Mouse (Mus musculus): ENCODE measurements at regions not wholly inside any gene's neighbourhood (a gene's known extent, or its start where the extent isn't known, plus 50 kb on each side); places are given as distances from the start of the nearest gene placed in this dataset.

DNA sequence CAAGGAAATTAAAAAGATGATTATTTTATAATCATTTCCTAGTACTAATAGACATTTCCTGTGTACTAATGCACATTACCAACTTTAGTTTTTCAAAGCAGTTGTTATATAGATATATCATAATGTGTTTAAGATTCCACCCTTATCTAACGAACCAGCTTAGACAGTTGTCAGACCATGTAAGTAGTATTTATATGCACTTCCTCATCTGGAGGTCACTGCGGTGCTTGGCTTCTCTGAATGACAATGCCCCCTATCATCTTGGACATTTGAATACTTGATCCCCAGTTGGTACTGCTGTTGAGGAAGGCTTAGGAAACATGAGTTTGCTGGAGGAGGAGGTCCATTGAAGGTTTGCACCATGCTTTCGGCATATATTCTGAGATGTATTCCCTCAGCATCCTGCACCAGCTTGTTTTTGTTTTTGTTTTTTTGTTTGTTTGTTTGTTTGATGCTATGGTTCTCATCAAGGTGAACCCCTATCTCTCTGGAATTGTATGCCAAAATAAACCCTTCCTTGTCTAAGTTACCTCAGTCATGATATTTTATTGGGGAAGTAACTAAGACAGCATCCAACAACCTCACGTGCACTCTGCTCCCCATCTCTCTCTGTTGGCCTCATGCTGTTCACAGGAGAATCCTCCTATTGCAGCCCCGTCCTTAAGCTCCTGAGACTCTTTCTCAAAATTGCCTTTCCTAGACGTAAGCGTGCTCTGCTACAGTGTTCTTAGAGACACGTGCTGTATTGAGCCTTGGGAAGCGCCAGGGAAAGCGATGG, 228.4 kb upstream of the Mmadhc start:
- no peak for DNase-seq

DNA sequence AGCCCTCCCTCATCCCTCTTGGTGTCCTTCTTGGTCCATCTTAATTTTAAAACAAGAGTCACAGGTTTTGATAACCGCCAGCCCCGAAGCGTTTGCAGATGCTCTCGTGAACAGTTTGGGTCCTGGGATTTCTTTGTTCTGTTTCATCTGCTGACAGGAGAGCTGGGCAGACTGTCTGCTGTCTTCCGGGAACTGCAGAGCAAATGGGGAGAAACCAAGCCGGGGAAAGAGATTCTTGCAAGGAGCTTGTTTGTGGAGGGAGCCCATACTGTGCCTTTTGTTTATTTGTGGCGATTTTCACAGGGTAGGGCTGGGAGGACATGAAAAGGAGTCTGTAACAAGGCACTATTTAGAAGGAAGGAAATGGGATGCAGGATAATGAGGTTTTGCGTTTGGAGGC, 223.6 kb upstream of the Mmadhc start:
- DNase-seq, result peak; percentile 23

DNA sequence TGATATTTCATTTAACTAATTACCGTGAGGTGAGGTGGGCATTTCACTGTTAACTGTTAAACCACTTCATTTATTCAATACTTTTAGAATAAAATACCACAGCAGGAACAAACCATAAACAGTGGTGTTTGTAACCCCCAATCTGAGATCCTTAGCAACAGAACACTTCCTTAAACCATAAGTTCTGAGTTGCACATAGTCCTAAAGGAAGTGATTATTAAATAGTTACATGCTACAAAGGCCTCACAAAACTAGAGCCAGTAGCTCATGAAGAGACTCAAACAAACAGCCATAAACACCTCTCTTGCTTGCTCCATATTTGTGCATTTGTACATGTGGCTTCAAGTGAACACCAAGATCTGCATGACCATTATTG, 222.5 kb upstream of the Mmadhc start:
- no peak for DNase-seq

DNA sequence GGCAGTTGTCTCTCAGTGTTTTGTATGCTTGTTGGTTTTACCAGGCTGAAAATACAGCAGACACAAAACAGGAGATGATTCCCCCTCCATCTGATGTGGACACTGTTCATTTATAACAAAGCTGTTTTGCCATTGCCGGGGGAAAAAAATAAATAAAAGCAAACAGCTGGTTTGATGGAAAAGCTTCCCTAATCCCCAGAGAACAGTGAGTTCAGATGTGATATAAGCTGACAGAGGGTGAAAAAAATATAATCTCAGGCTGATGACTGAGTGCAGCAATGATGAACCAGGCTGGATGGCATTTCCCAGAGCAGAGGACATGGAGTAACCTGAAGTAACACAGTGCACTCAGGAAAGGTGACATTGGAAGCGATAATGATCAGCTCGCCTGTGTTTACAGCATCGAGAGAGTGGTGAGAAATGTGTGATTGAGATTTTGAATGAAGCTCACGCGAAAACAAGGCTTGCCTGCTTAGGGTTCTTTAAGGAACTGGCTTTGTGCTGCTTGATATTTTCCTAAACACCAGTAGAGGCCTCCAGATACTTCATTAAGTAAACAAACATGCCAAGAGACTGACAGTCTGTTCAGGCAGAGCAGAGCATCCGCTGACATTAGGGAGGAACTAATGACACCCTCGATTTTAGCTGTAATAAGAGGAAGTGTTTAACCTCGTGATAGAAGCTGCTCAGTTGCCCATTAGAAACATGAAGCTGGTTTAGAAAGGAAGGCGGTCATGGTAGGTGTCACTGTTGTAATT, 221.9 kb upstream of the Mmadhc start:
- peak; percentile 55 for DNase-seq

DNA sequence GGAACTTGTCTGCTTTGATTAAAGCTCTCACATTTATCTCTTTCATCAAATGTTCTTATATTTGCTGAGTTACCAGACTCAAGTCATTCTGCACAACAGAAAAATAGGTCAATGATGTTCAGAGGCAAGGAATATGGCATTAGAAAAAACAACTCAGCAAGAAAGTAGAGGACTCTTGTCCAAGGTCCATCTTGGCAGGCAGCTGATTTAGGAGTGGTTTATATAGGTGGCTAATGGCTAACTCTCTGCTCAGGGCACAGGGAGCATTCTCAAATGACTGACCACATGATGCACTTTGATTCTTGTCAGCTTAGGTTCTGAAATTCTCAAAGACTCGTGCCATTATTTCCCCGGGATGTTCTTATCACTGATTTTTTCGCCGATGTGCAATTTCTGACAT, 216.7 kb upstream of the Mmadhc start:
- no peak for DNase-seq

DNA sequence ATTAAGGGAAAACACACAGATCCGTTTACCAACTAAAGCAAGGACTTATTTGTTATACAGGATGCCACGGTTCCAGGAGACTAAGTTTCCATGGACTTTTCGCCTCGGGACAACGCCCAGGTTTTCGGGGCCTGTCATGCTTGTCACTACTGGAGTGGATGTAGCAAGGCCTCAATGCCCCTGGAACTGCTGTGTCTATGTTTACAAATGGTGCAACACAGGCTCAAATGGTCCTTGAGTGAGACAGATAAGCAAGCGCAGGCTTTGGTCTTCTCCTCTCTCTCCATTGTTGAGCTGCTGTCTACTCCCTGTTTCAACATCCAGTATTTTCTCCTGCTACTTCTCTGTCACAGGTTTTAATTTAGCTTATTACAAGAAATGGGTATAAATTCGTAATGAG, 202.1 kb upstream of the Mmadhc start:
- DNase-seq, result no peak

DNA sequence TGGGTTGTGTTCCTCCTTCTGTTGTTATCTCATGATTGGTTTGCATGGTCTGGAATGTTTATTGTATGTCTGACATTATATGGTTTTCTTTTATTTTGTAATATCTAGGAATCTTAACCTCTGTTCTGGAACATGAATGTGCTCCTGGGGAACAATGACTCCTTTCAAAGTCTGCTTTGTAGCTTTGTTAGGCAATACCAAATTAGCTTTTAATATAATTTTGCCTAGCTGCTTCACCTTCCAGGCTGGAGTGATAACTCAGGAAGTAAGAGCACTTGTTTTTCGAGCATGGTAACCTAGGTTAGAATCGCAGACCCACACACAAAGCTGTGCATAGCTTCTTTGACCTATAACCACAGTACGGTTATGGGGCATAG, 199.4 kb upstream of the Mmadhc start:
- DNase-seq, result no peak

DNA sequence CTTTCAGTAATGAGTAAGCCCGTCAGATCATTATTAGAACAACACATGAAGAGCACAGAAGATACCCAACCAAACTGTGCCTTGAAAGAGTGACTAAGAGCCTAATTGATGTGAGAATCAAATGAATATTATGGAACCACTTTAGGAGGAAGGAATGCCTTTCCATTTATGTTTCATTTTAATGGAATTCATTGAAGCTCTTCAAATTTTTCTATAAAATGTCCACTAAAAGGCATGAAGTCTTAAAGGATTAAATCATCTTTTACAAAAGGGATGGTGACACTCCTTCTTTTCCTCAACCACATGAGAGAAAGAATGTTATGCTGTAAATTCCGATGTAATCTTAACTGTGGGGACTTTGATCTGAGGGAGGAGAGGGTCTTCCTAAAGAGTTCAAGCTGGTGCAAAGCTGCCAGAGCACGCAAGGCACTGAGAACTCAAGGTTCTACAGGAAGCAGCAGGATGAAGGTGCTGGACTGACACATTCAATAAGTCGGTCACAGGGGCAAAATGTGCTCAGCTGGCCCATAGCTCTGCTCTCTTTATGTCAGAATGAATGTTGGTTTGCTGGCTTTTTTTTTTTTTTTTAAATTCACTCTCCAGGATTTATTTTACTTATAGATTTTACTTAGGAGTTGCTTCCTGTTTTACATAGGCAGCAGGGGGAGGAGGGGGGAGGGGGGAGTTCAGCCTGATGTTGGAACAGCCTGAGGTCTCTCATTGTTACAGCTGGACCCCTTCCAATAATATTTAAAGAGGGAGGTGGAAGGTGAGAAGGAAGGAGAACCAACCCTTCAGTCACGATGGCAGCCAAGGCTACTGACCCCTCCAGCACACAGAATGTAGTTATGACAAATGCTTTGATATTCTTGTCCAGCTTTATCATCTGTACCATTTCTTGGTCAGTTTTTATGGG, 198.8 kb upstream of the Mmadhc start:
- no peak for DNase-seq

DNA sequence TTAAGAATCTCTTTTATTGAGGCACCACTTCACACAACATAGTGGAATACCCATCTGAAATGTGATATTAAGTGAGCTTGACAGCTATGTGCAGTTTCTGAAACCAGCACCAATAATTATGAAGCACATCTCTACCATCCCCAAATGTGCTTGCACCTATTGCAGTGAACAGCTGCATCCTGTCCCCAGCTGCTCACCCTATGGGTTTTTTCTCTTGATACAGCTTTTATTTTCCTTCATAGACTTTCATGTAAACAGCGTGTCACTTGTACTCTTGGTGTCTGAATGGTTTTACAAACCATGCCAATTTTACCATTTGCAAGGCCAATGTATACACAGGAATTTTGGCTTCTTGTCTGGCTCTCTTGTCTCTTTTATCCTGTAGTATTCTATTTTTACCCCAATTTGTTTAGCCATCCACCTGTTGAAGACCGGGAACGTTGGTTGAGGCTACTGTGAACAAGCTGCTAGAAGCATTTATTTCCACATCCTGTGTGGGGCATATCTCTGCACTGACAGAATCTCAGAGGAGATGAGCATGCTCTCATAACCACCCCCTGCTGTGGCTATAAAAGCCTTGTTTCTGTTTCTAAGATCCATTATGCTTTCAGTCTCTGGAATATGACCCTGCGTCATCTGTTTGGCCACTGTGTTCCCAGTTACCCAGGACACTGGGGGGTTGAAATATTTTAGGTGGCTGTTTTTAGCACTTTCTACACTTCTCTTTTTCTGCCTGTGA, 197.2 kb upstream of the Mmadhc start:
- peak; percentile 55 for DNase-seq

DNA sequence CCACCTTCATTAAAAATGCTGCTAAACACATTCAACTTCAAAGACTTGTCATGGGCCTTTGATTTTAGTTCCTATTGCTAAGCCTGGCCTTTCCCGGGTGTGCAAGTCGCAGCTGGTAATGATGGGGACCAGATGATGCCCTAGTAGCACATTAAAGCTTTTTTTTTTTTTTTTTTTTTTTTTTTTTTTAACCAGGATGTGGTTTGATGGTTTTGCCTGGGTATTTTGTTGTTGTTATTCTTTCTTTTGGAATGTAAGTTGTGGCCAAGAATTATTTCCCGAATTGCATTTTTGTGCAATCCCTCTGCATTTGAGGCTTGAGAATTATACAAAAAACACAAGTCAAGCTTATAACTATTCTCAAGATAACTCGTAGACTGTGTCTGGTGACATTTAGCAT, 167.2 kb upstream of the Mmadhc start:
- DNase-seq, result no peak

DNA sequence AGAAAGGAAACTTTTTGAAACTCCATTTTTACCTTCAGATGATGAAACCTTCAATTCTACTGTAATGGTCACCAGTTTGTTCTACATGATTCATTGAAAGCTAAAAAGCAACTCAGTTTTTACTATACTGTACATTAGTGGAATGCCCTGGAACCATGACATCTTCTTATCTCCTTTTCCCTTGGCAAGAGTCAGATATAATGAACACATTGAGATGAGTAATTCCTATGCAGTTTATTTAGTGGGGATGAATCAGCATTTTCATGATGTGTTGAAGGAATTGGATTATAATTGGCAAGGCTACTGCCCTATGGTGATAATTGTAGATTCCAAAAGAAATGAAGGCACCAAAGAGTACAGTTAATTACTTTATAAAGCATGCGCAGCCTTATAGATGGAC, 165.8 kb upstream of the Mmadhc start:
- DNase-seq, result no peak

DNA sequence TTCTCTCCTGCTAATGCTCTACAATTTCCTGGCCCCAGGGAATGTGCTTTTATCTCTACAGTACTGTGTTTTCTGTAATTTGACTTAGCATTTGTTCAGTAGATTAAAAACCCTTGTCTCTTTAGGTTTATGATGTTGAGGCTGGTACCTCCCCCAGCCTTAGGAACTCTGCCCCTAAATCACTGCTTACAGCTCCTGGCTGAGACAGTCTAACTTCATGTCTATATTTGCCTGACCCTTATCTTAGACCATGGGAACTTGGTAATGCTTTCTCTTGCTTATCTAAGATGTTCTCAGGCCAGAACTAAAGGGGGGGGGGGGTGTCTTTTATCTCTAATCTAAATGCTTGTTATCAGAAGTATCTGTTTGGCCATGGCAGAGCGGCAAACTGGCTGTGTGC, 160.1 kb upstream of the Mmadhc start:
- DNase-seq, result no peak

DNA sequence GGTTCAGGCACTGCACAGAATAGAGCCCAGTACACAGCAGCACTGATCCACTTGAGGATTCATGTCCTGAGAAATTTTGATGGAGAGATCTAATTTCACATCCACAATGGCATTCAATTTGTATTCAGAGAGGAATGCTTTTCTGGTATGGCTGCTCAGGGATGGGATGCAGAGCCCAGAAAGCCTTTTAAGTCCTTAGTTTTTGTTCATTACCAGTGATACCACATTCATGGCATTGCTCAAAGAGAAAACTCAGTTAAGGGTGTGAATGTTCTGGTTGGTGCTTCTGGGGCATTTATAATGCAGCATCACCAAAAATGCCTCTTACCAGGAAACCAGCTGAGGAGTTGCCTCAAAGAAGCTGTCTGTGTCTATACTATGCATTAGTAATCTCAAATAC, 151.5 kb upstream of the Mmadhc start:
- DNase-seq, result no peak

DNA sequence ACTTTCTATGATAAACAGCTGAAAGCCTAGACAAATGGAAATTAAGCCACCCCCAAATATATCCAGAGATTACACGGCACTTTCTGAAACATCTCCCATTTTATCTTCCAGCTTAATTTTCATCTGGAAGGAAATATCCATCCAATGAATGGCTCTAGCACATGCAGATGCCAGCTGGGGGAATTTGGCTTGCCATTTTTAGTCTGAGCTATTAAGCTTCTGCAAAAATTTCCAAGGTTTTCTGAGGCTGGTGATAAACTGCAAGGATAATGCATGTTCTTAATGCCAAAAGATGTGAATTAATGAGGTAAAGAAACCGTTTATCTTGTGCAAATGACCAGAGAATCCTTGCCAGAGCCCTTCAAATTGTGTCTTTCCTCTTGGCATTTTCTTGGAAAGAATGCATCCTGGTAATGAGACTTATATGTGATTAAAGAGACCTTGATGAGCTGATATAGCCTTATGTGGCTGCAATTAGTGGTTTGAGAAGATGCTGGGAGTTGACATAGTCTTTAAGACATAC, 149.4 kb upstream of the Mmadhc start:
- DNase-seq, result no peak

DNA sequence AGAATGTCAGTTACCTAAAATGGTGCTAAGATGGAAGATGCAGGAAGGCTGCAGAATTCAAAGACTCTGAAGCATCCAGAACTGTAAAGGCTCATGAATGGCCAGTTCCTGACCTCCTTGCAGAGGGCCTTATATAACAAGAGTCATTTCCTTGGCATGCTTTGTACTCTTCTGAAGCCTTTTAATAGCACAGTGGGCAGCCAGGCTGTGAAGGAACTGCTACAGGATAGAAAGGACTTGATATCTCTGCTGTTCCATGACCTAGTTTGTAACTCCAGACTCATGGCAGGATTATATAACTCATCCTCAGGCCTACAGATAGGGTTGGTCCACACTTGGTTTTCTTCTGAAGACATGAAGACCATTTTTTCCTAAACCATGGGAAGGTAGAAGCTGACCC, 143.7 kb upstream of the Mmadhc start:
- DNase-seq, result no peak

DNA sequence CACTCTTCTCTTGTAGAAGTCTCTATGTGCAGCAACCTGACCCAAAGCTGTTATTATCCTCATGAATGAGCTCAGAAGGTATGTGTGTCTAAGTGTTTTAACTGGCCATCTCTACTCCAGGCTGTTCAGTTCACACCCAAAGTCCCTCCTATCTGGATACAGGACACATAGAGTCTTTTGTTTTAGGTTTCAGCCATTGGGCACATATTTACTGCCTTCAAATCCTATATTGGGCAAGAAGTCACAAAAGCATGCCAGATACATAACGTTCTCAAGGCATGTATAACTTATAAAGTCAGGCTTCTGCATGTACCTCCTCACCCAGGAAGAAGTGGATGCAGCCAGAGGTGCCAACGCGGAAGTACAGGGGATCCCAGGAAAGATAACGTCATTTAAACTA, 136.6 kb upstream of the Mmadhc start:
- no peak for DNase-seq

DNA sequence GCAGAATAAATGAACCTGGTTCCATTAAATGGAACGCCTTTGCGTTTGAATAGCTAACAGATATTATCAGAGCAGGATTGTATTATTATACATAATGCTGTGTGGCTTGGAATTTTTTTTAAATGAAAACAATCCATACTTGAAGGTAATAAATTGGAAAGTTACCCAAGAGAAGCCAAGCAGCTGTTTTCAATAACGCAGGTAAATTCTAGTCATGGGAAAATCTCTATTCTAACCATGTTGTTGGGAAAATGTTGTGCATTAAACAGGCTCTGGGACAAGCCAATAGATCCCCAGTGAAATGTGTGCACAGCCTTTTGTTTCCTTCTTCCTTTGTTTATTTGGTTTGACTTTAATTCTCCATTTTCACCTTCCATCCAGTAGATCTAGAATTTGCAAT, 128.6 kb upstream of the Mmadhc start:
- DNase-seq, result no peak

DNA sequence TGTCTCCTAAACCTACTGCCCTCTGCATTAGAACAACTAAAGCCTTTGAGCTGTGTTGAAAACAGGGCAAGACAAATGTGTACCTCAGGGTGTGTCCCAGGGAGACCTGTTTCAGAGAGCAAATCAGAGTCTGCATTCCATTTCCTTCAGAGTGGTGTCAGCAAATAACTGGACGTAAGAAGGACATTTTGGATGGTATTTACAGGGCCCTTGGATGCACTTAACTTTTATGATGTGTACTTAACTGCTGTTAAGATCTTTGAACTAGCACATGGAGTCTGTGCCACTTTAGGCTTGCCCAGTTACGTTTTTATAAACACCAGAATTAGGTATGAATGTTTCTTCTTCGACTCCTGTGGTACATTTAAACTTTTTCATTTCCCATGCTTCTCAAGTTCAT, 123.0 kb upstream of the Mmadhc start:
- DNase-seq, result no peak

DNA sequence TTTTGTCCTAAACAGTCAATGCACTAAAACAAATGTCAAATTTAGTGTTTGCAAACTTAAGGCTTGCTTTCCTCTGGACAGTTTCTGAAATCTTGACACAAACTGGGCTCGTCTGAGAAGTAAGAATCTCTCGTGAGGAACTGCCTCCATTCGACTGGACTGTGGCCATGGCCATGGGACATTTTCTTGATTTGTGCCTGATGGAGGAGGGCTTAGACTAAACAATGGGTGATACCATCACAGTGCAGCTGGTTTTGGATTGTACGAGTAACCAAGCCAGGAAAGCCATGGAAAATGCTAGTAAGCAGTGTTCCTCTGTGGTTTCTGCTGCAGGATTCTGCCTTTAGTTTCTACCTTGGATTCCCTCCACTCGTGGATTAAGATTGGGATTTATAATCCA, 121.0 kb upstream of the Mmadhc start:
- DNase-seq, result no peak

DNA sequence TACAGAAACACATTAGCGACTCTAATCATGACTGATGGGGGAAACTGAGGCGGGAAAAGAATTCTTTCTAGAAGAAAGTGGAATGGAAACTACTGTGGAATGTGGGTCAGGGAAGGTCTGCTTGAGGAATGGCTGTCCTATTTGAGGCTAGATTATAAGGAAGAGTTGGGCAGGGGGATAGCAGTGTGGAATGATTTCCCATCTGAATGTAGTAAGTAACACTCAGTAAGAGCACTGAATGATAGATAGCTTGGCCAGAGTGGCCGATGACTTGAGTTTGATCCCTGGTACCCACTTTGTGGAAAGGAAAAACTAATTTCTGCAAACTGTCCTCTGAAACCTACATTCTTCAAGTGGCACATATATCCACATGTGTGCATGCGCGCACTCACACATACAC, 120.5 kb upstream of the Mmadhc start:
- no peak for DNase-seq

DNA sequence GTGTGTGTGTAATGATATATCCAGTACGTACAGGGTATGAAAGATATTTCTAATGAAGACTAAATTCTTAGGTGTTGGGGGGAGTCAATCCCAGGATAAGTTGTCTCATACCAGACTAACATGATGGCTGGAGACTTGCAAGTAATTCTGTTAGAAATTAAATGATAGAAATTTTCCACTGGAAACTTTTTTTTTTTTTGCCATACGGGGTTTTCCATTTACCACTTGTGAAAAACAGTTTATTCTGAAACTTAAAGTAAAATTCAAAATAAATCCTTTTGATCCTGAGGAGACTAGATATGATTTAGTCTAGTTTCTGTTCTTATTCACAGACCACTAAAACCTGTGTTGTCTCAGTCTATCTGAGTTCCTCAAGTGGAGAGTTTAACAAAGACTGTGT, 119.5 kb upstream of the Mmadhc start:
- no peak for DNase-seq

DNA sequence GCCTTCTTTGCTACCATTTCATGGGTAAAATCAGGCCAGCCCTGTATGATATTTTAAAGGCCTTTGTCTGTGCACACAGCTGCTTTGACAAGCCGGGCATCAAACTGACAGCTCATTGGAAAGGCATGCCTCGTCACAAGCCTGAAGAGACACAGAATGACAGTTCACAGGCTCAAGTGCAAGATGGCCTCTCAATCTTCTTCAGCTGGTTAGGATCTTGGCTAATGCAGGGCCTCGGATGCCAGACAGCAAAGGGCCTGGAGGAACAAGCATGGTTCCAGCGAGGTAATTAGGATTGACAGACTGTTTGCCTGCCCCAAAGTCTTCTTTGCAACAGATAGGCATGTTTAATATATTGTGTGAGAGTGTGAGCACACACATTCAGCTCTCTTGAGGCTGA, 109.3 kb upstream of the Mmadhc start:
- DNase-seq, result peak; percentile 76

DNA sequence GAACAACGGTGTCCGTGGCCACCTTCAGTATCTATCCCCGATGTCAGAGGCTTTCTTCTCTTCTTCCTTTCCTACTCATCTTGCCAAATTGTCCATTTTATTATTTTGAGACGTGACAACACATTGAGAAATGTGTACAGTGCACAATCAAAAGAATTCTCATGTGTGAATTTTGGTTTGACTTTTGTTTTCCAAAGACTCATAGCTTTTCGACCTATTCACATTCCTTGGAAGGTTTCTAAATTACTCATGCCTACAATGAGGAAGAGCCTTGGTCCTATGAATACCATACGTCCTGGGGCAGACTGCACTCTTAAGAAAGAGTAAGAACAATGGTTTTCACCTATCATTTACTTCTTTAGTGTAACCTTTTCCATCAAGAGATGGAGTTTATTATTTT, 106.5 kb upstream of the Mmadhc start:
- no peak for DNase-seq

Data from retina, postnatal 1 day (tissue).